Mouse (Mus musculus) adrenal gland (tissue): ENCODE data around the gene Zfp760.
"Not testable (repeated sequence)": the region's sequence is repeated elsewhere in the genome, so short reads cannot be mapped to it uniquely, and the experiment has no call there.

Source experiments
- intact Hi-C: fragments of 180-260 bp; cut with DNase I; formaldehyde crosslinking; loops from one replicate; pipeline ENCODE4 v1.15.1; 2025
- long read RNA-seq, 2 experiments: library from polyadenylated mRNA; unstranded; transcript quantifications; one replicate each; pipeline ENCODE4 v2.0.0; 2020; ENCODE audit warnings: borderline replicate concordance in 1 of 2; ENCODE audit not compliant: insufficient replicate concordance in 1 of 2

Zfp760 gene
- long read RNA-seq, experiment 1, full-length matches to known transcripts: 1 of 2 reads
- long read RNA-seq, experiment 1, partial matches to known transcripts: 0 of 2 reads
- long read RNA-seq, experiment 1, other reads (novel, unspliced or antisense): 1 of 2 reads
- long read RNA-seq, experiment 2: 0 reads

GRCm38 (mm10) chr17:21707343-21707996, at the start of gene Zfp760:
Gene Zfp760 (plus strand): TSS chr17:21707741.
- intact Hi-C loops: no loop called here

- intact Hi-C loops: loop anchor here (2.0 kb wide), 1 partner anchor 30 kb away; no protein-coding TSS in a partner anchor
Measured at GRCm38 (mm10) chr17:21678826-21679225, 28.7 kb upstream of the Zfp760 start.

GRCm38 (mm10) chr17:21679273-21680018, 28.1 kb upstream of the Zfp760 start:
- intact Hi-C loops: loop anchor here (2.0 kb wide), 1 partner anchor 31 kb away; no protein-coding TSS in a partner anchor

- intact Hi-C loops: not testable (repeated sequence)
Measured at GRCm38 (mm10) chr17:21680019-21680376, 27.5 kb upstream of the Zfp760 start.

- intact Hi-C loops: no loop called here
Measured at GRCm38 (mm10) chr17:21691560-21691959, 16.0 kb upstream of the Zfp760 start, which contains the start of gene Gm10226. Gene Gm10226 (plus strand): TSS chr17:21691860.

- intact Hi-C loops: loop anchor here (2.0 kb wide), 1 partner anchor 31 kb away; no protein-coding TSS in a partner anchor
Measured at GRCm38 (mm10) chr17:21693342-21693741, 14.2 kb upstream of the Zfp760 start.

GRCm38 (mm10) chr17:21696073-21696472, 11.5 kb upstream of the Zfp760 start:
- intact Hi-C loops: no loop called here

- intact Hi-C loops: no loop called here
Measured at GRCm38 (mm10) chr17:21702281-21703240, 5.0 kb upstream of the Zfp760 start.

- intact Hi-C loops: no loop called here
Measured at GRCm38 (mm10) chr17:21703414-21703813, 4.1 kb upstream of the Zfp760 start.

GRCm38 (mm10) chr17:21708401-21708800, 860 bp downstream of the Zfp760 start:
- intact Hi-C loops: no loop called here

GRCm38 (mm10) chr17:21730495-21730894, 23.0 kb downstream of the Zfp760 start, which contains the start of gene Zfp229:
Gene Zfp229 (plus strand): TSS chr17:21730795.
- intact Hi-C loops: loop anchor here (10.0 kb wide), 1 partner anchor 304 kb away; no protein-coding TSS in a partner anchor

GRCm38 (mm10) chr17:21733049-21733448, 25.5 kb downstream of the Zfp760 start:
- intact Hi-C loops: loop anchor here (10.0 kb wide), 1 partner anchor 302 kb away; no protein-coding TSS in a partner anchor

- intact Hi-C loops: loop anchor here (10.0 kb wide), 1 partner anchor 301 kb away; no protein-coding TSS in a partner anchor
Measured at GRCm38 (mm10) chr17:21733529-21734031, 26.0 kb downstream of the Zfp760 start.

GRCm38 (mm10) chr17:21752791-21753190, 45.2 kb downstream of the Zfp760 start:
- intact Hi-C loops: loop anchor here (5.0 kb wide), 1 partner anchor 95 kb away; the partner anchor contains the start of gene Zfp820

- intact Hi-C loops: loop anchor here (5.0 kb wide), 1 partner anchor 94 kb away; the partner anchor contains the start of gene Zfp820
Measured at GRCm38 (mm10) chr17:21753342-21754208, 46.0 kb downstream of the Zfp760 start.

- intact Hi-C loops: no loop called here
Measured at GRCm38 (mm10) chr17:21770336-21770735, 62.8 kb downstream of the Zfp760 start.
